Mouse (Mus musculus): ENCODE measurements around the gene Nhp2.
"Not testable (repeated sequence)": the region's sequence is repeated elsewhere in the genome, so short reads cannot be mapped to it uniquely, and the experiment has no call there.

Gene Nhp2

DNA sequence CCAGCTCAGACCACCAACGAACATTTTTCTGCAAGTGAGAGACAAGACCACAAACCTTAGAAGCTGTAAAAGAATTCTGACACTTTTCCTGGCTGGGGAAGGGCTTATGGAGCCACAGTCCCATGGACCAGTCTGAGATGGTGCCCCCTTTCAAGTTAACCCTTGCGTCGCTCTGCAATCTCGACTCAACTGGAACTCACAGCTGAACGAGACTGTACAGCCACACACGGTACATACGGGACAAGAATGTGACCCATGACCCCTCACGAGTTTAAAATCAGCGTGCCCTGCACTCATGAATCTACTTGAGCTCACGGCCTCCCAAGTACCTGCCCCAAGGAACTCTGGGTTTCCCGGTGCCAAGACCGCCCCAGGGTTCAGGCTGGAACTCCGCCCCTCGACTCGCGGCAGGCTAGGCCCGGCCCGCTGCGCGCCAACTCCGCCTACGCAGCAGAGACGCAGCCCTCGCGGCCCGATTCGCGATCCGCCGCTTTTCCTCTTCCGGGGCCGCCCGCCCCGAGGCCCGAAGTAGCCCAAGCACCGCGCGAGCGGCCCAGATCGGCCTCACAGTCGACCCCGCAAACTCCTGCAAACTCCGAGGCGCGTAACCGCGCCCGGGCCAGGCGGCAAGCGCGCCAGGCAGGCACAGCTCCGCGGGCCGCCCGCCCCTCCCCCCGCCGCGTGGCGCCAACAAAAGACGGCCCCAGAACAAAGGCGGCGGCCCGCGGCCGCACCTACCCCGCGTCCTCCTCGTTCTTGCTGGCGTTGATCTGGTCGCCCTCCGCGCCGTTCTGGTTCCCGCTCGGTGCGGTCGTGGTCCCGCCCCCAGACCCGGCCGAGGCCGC is 13.7 kb upstream of the Nhp2 start:
- DNase-seq (ENCODE audit: low read depth in 2 of 2, low spot score in 2 of 2), result peak; percentile 72 to 78

DNA sequence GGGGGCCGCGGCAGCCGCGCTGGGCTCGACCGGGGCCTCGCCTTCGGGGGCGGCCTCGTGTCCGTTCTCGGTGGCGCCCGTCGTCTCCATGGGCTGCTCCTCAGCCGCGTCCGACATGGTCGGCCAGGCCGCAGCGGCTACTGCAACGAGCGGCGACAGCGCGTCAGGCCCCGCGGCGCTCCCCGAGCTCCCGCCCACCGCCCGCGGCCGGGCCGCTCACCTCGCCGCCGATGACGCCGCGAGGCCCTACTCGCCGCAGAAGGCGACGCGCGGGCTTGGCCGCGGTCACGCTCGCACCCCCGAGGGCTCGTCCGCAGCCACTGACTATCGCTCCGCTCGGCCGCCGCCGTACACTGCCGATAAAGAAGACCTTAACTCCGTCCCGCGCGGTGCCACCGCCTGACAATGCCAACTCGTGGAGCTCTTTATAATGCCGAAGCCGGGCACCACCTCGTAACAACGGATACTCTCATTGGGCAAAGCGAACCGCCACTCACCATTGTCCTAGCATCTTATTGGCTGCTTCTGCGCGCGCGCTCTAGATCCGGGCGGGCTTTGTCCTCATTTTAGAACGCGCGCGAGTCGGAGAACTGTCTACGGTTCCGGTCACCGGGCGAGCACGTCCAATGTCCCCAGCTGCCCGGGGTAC is 13.0 kb upstream of the Nhp2 start, which contains the start of gene Hnrnpab:
Hnrnpab (minus strand) TSS at position 401 of the 649 bp plus-strand sequence.
- peak; percentile 97 to 98 for DNase-seq (ENCODE audit: low read depth in 2 of 2, low spot score in 2 of 2)

DNA sequence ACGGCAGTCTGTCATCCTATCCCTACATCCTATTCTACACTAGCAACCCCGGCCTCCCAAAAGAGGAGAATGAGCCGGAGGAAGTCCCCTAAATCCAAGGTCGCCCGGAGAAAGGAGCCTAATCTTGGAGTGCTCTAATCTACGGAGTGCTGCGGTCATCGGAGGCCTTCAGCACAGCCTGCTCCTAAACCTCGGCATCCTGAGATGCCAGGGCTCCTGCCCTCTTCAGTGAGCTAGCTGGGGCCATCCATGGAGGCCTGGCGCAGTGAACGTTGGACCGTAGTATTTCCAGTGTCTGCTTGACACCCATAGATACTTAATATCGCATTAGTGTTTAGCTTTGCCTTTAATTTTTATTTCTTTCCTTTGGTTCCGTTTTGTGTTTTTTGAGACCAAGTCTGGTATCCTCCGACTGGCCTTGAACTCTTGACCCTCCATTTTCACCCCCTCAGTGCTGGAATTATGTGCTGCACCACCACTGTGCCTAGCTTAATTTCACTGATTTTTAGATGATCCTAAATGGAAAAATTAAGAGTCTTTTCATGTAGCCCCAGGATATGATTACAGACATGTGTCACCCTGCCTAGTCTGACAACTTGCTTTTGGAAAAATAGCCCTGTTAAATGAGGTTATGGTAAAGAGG is 12.3 kb upstream of the Nhp2 start:
- DNase-seq (ENCODE audit: low read depth in 2 of 2, low spot score in 2 of 2), result no peak

GRCm38 (mm10) chr11:51609266-51609909 is 10.1 kb upstream of the Nhp2 start:
- no peak for DNase-seq (ENCODE audit: low read depth in 2 of 2, low spot score in 2 of 2)

GRCm38 (mm10) chr11:51609940-51610339 is 9.6 kb upstream of the Nhp2 start:
- DNase-seq (ENCODE audit: low read depth in 2 of 2, low spot score in 2 of 2), result not testable (repeated sequence)

- DNase-seq (ENCODE audit: low read depth in 2 of 2, low spot score in 2 of 2), result no peak
Observed at GRCm38 (mm10) chr11:51614256-51614655, 5.3 kb upstream of the Nhp2 start.

- no peak for DNase-seq (ENCODE audit: low read depth in 2 of 2, low spot score in 2 of 2)
Observed at GRCm38 (mm10) chr11:51615129-51615528, 4.4 kb upstream of the Nhp2 start.

DNA sequence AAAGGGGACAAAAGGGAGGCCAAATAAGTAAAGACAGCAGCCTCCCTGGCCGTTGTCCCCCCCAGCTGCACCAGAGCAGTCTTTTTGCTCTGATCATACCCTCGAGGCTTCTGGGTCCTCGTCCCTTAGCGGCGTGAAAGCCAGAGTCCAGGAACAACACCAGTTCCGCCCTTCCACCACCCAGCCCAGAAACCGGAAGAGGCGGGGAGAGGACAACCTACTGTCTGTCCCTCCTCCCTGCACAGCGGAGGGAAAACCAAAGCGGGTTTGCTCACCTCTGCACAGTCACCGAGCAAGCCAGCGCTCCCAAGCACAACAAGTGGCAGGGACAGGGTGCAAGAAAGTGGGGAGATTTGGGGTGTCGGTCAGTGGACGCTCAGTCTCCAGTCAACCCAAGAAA is 3.9 kb upstream of the Nhp2 start:
- DNase-seq (ENCODE audit: low read depth in 2 of 2, low spot score in 2 of 2), result peak; percentile 40 to 41

DNA sequence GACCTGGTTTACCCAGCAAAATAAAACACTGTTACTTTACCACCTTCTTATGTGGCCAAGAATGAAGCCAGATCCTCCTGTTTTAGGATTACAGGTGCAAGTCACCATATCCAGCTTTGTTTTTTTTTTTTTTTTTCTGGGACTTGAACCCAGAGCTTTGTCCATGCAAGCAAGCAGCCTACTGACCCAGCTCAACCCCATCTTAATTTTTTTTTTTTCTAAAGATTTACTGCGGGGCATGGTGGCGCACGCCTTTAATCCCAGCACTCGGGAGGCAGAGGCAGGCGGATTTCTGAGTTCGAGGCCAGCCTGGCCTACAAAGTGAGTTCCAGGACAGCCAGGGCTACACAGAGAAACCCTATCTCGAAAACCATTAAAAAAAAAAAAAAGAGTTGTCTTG is 3.4 kb upstream of the Nhp2 start:
- DNase-seq (ENCODE audit: low read depth in 2 of 2, low spot score in 2 of 2), result not testable (repeated sequence)

- peak; percentile 70 to 80 for DNase-seq (ENCODE audit: low read depth in 2 of 2, low spot score in 2 of 2)
Observed at GRCm38 (mm10) chr11:51617693-51618092, 1.8 kb upstream of the Nhp2 start.

DNA sequence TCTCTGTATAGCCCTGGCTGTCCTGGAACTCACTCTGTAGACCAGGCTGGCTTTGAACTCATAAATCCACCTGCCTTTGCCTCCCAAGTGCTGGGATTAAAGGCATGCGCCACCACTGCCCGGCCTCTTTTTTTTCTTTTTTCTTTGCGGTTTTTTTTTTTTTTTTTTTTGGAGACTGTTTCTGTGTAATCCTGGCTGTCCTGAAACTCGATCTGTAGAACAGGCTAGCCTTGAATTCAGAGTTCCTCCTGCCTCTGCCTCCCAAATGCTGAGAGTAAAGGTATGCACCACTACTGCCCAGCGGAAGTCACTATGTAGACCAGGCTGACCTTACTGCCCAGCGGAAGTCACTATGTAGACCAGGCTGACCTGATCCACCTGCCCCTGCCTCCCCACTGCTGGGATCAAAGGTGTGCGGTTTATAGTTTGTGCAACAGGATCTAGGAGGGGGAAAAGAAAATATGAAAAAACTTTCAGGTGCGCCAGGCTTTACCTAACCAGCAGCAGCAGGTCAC is 584 bp upstream of the Nhp2 start:
- DNase-seq (ENCODE audit: low read depth in 2 of 2, low spot score in 2 of 2), result no peak

- DNase-seq (ENCODE audit: low read depth in 2 of 2, low spot score in 2 of 2), result no peak
Observed at GRCm38 (mm10) chr11:51620084-51620483, 549 bp downstream of the Nhp2 start.

GRCm38 (mm10) chr11:51621776-51622175 is 2.2 kb downstream of the Nhp2 start:
- DNase-seq (ENCODE audit: low read depth in 2 of 2, low spot score in 2 of 2), result no peak

- DNase-seq (ENCODE audit: low read depth in 2 of 2, low spot score in 2 of 2), result no peak
Observed at GRCm38 (mm10) chr11:51622971-51623491, 3.5 kb downstream of the Nhp2 start.

- DNase-seq (ENCODE audit: low read depth in 2 of 2, low spot score in 2 of 2), result no peak
Observed at GRCm38 (mm10) chr11:51625187-51625820, 5.8 kb downstream of the Nhp2 start.

GRCm38 (mm10) chr11:51627425-51627824 is 7.9 kb downstream of the Nhp2 start:
- no peak for DNase-seq (ENCODE audit: low read depth in 2 of 2, low spot score in 2 of 2)

DNA sequence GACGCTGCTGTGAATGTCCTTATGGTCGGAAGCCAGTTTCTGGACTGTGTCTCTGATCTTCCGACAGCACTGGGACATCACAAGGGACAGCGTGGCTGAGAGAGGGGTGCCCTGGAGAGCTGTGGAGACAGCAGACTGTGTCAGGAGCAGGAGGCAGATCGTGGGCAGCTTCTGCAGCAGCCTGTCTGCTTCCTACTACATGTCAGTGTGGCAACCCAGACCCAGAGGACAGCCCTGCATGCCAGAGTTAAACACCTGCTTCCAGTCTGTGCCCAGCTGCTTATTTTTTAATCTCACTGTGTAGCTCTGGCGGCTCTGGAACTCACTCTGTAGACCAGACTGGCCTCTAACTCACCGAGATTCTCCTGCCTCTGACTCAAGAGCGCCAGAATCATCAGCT is 8.4 kb downstream of the Nhp2 start:
- DNase-seq (ENCODE audit: low read depth in 2 of 2, low spot score in 2 of 2), result no peak

GRCm38 (mm10) chr11:51629651-51630314 is 10.2 kb downstream of the Nhp2 start:
- no peak for DNase-seq (ENCODE audit: low read depth in 2 of 2, low spot score in 2 of 2)

- DNase-seq (ENCODE audit: low read depth in 2 of 2, low spot score in 2 of 2), result no peak
Observed at GRCm38 (mm10) chr11:51632130-51632753, 12.7 kb downstream of the Nhp2 start.

All from CD8-positive naive resting alpha-beta T cell, adult 2 months (primary cell).